Mouse (Mus musculus) c-Kit-positive CD71-negative TER-119-negative erythroid progenitor cells, embryonic 14.5 days (primary cell): ENCODE measurements around the gene E2f3.

ENCODE experiments used
- DNase-seq: peaks from one replicate; pipeline ENCODE4 v3.0.0-alpha.2; 2013; ENCODE audit warnings: low read depth

Gene E2f3

GRCm38 (mm10) chr13:29977358-29977757, 8.5 kb downstream of the E2f3 start:
- no peak for DNase-seq

GRCm38 (mm10) chr13:29974066-29974465, 11.8 kb downstream of the E2f3 start:
- DNase-seq: no peak

- DNase-seq: no peak
Observed at GRCm38 (mm10) chr13:29973610-29974009, 12.3 kb downstream of the E2f3 start.

GRCm38 (mm10) chr13:29970333-29970732, 15.5 kb downstream of the E2f3 start:
- DNase-seq: no peak

GRCm38 (mm10) chr13:29968636-29969035, 17.2 kb downstream of the E2f3 start:
- no peak for DNase-seq

- no peak for DNase-seq
Observed at GRCm38 (mm10) chr13:29967367-29967766, 18.5 kb downstream of the E2f3 start.

GRCm38 (mm10) chr13:29966966-29967365, 18.9 kb downstream of the E2f3 start:
- DNase-seq: no peak

GRCm38 (mm10) chr13:29964087-29964486, 21.8 kb downstream of the E2f3 start:
- no peak for DNase-seq

- DNase-seq: no peak
Observed at GRCm38 (mm10) chr13:29960416-29960815, 25.4 kb downstream of the E2f3 start.

- DNase-seq: no peak
Observed at GRCm38 (mm10) chr13:29957731-29958254, 28.1 kb downstream of the E2f3 start.

- DNase-seq: no peak
Observed at GRCm38 (mm10) chr13:29956821-29957421, 28.9 kb downstream of the E2f3 start.

GRCm38 (mm10) chr13:29955296-29955695, 30.6 kb downstream of the E2f3 start:
- DNase-seq: no peak

- DNase-seq: no peak
Observed at GRCm38 (mm10) chr13:29954741-29955140, 31.1 kb downstream of the E2f3 start.

- no peak for DNase-seq
Observed at GRCm38 (mm10) chr13:29953417-29954045, 32.3 kb downstream of the E2f3 start.

GRCm38 (mm10) chr13:29946045-29946444, 39.8 kb downstream of the E2f3 start:
- DNase-seq: no peak

GRCm38 (mm10) chr13:29944915-29945570, 40.8 kb downstream of the E2f3 start:
- no peak for DNase-seq

- DNase-seq: no peak
Observed at GRCm38 (mm10) chr13:29944493-29944892, 41.4 kb downstream of the E2f3 start.

GRCm38 (mm10) chr13:29943541-29944039, 42.3 kb downstream of the E2f3 start:
- no peak for DNase-seq

GRCm38 (mm10) chr13:29940071-29940470, 45.8 kb downstream of the E2f3 start:
- DNase-seq: no peak

- DNase-seq: no peak
Observed at GRCm38 (mm10) chr13:29939399-29939798, 46.5 kb downstream of the E2f3 start.

- no peak for DNase-seq
Observed at GRCm38 (mm10) chr13:29938776-29939175, 47.1 kb downstream of the E2f3 start.

GRCm38 (mm10) chr13:29926168-29926567, 59.7 kb downstream of the E2f3 start:
- no peak for DNase-seq

GRCm38 (mm10) chr13:29919841-29920240, 66.0 kb downstream of the E2f3 start:
- DNase-seq: no peak
